Mouse (Mus musculus) bone marrow, adult 2 months (tissue): ENCODE measurements around the gene Gm49380. TPM values are rescaled to one million over a fixed set of nuclear protein-coding genes. Genes with fewer than 3 reads are reported as not detected.

Experiments
- H3K27ac ChIP-seq: fragments of 200-500 bp; 2 replicates; pipeline ENCODE4 v1.5.1; 2012; ENCODE audit warnings: low read depth, mild to moderate bottlenecking, control low read depth, inconsistent platforms, low read length; ENCODE audit not compliant: control insufficient read depth, poor library complexity, insufficient read depth
- H3K4me1 ChIP-seq: fragments of 200-500 bp; 2 replicates; pipeline ENCODE4 v1.6.1; 2011; ENCODE audit warnings: low read length; ENCODE audit not compliant: control insufficient read depth, insufficient read depth
- H3K4me3 ChIP-seq: fragments of 200-500 bp; replicated peaks from 2 replicates; pipeline ENCODE3; 2011; ENCODE audit warnings: mild to moderate bottlenecking, low read depth, low read length, control low read depth; ENCODE audit not compliant: control insufficient read depth
- CTCF ChIP-seq: fragments of 200-500 bp; IDR thresholded peaks from 2 replicates; pipeline ENCODE4 v1.5.1; 2011; ENCODE audit warnings: low read length, control low read depth; ENCODE audit not compliant: control insufficient read depth, insufficient read depth
- POLR2A ChIP-seq: fragments of 200-500 bp; IDR thresholded peaks from 2 replicates; pipeline ENCODE4 v1.6.1; 2011; ENCODE audit warnings: low read depth, mild to moderate bottlenecking, control low read depth, low read length, borderline replicate concordance; ENCODE audit not compliant: control insufficient read depth
- WGBS: fragments of 180-500 bp; shearing (Covaris S2); methylation state at CpG from one replicate; pipeline ENCODE4 v1.1.7; 2018; 5-methylcytosine and 5-hydroxymethylcytosine counted together
- polyA plus RNA-seq: library from polyadenylated mRNA; stranded (reverse); fragments of >200 nt; gene quantifications from 2 replicates; pipeline ENCODE4 v1.2.4, GENCODE M21; 2011; ENCODE audit warnings: low replicate concordance; ENCODE audit not compliant: missing spikeins, insufficient read depth, insufficient read length

Gm49380 gene
- polyA plus RNA-seq, 1 experiment: not detected

- TF ChIP-seq CTCF (no peak), POLR2A (no peak)
- Histone ChIP-seq H3K27ac (no peak overlapping the region), H3K4me1 (peaks cover 5% of the 10 kb centered on the region), H3K4me3 (no peak overlapping the region)
- 77% methylated on average over 10 of the region's 10 CpGs for WGBS
Observed at GRCm38 (mm10) chr9:44078136-44078797, 35.0 kb downstream of the Gm49380 start.

DNA sequence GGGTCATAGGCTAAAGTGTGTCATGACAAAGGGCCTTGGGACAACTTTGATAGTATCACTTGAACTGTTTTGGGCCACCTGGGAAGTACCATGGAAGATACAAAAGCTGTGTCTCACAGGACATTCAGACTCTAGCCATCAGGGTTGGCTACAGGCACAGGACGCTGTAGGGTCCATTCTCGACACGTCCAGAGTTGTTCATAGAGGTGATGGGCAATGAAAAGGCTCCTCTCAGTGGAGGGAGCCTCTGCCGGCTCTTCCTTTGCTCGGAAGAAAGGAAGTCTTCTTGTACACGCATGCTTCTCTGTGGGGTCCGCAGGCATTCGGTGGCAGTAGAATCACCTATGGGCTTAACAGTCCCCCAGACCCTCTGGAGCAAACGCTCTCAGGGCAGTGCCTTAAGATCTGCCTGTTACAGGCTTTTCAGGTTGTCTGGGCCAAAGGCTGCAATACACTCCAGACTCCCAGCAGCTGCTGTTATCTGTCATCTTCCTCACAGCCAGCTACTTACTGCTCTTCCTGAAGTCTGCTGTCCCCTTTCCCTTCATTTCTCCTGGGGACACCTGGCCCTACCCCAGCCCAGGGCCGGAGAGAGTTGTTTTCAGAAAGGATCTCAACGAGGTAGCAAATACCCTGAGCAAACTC, 35.9 kb downstream of the Gm49380 start:
- Histone ChIP-seq H3K27ac (no peak overlapping the region), H3K4me3 (no peak overlapping the region), H3K4me1 (peaks cover 5% of the 10 kb centered on the region)
- TF ChIP-seq CTCF: no peak
- no peak for TF ChIP-seq POLR2A
- WGBS: 79% methylated on average over 11 of the region's 11 CpGs

- TF ChIP-seq CTCF (peak; percentile 53; the same call in 1 of the 2 replicates), POLR2A (no peak)
- 22% methylated on average over 5 of the region's 5 CpGs for WGBS
- H3K27ac ChIP-seq: no peak overlapping the region
Observed at GRCm38 (mm10) chr9:44076764-44077120, 36.6 kb downstream of the Gm49380 start.

DNA sequence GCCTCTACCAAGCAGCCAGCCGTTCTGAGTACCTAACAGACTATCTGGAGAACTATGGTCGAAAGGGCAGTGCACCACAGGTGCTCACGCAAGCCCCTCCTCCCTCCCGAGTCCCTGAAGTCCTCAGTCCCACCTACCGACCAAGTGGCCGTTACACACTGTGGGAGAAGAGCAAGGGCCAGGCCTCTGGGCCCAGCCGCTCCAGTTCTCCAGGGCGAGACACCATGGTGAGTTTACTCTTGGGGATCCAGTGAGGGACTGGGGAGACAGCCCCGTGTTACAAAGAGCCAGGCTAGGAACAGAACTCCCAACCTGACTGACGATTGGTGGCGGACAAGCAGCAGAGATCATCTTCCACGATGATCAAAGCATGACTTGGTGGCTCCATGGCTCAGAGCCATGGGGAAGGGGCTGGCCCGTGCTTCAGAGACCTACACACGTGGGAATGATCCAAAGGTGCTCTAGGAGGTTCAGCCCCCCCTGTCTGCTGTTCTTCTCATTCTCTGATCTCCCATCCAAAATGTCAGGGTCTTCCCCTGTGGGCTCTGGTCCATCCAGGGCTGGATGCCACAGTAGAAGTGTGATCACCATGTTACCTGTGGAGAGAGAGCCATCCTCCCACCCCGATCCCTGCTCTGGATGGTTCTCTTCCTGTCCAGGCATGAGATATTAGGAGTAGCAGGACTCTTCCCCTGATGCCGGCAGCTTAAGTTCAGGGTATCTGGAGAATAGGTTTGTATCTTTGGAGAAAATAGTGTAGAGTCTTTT, 37.1 kb downstream of the Gm49380 start:
- Histone ChIP-seq H3K4me1 (peaks cover 2% of the 10 kb centered on the region), H3K27ac (no peak overlapping the region), H3K4me3 (no peak overlapping the region)
- 75% methylated on average over 16 of the region's 16 CpGs for WGBS
- TF ChIP-seq CTCF: no peak; the same call in 1 of the 2 replicates

More at GRCm38 (mm10) chr9:44076764-44077120, 36.6 kb downstream of the Gm49380 start:
- no peak overlapping the region for H3K4me3 ChIP-seq
- peaks cover 4% of the 10 kb centered on the region for H3K4me1 ChIP-seq

GRCm38 (mm10) chr9:44075276-44075995, 37.9 kb downstream of the Gm49380 start:
- no peak overlapping the region for H3K4me3 ChIP-seq
- 83% methylated on average over 24 of the region's 24 CpGs for WGBS
- no peaks in the 10 kb centered on the region; the same call in 1 of the 2 replicates for H3K4me1 ChIP-seq
- H3K27ac ChIP-seq: no peak overlapping the region
- TF ChIP-seq POLR2A (no peak), CTCF (no peak)

- Histone ChIP-seq H3K27ac (no peak overlapping the region), H3K4me3 (no peak overlapping the region), H3K4me1 (no peaks in the 10 kb centered on the region; the same call in 1 of the 2 replicates)
- TF ChIP-seq POLR2A: no peak
- peak; percentile 26; the same call in 1 of the 2 replicates for TF ChIP-seq CTCF
- WGBS: 55% methylated on average over 9 of the region's 9 CpGs
Observed at GRCm38 (mm10) chr9:44074395-44075275, 38.7 kb downstream of the Gm49380 start.

DNA sequence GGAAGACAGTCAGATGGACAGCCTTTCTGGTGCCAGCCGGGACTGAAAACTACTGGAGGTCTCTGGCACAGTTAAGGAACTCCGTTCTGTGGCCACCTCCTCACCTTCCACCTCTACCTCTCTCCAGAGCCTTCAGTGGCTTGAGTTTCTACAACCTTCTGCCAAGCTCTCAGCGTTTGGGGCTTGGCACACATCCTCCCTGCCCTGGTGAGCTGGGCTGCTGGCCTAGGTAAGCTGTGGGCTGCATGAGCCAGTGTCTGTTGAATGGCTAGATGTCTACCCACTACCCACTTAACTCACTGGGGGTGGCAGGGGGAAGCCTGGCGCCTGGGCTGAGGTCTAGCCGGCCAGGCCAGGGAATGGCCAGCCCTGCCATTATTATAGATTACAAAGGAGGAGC, 40.2 kb downstream of the Gm49380 start:
- TF ChIP-seq POLR2A: no peak
- TF ChIP-seq CTCF: no peak
- H3K27ac ChIP-seq: no peak overlapping the region; the same call in 1 of the 2 replicates
- no peak overlapping the region for H3K4me3 ChIP-seq
- WGBS: 56% methylated on average over 5 of the region's 5 CpGs
- no peaks in the 10 kb centered on the region for H3K4me1 ChIP-seq
